Mouse (Mus musculus) heart, embryonic 14.5 days (tissue): Measurements from ENCODE around the gene Immp2l. TPM values are rescaled to one million over a fixed set of nuclear protein-coding genes. Genes with fewer than 3 reads are reported as not detected.

Experiments
- ATAC-seq: fragments of 200-750 bp; cut with Nextera tagmentation; 2 replicates; pipeline ENCODE4 v1.8.0; 2017; ENCODE audit warnings: low read depth, moderate TSS enrichment; ENCODE audit not compliant: insufficient number of reproducible peaks, insufficient read depth, low FRiP score
- H3K27ac ChIP-seq, 2 experiments: fragments of 200-500 bp in 1 of 2; fragments of 300-500 bp in 1 of 2; sonication (generic) in 1 of 2; replicated peaks in 1 of 2; 2 replicates each; pipeline ENCODE4 v1.5.1; 2012 to 2014; ENCODE audit warnings: low read depth in 2 of 2, low read length in 2 of 2, control low read depth in 1 of 2, mild to moderate bottlenecking in 1 of 2, mixed read lengths in 1 of 2; ENCODE audit not compliant: control insufficient read depth in 1 of 2, insufficient read depth in 1 of 2
- H3K27me3 ChIP-seq: fragments of 300-500 bp; sonication (generic); 2 replicates; pipeline ENCODE4 v1.6.1; 2014; ENCODE audit warnings: mild to moderate bottlenecking, low read length, control low read depth; ENCODE audit not compliant: control insufficient read depth, insufficient read depth
- H3K36me3 ChIP-seq: fragments of 300-500 bp; sonication (generic); 2 replicates; pipeline ENCODE4 v1.6.1; 2014; ENCODE audit warnings: mild to moderate bottlenecking, control low read depth, low read length, mixed read lengths; ENCODE audit not compliant: control insufficient read depth, insufficient read depth
- H3K4me1 ChIP-seq, 2 experiments: fragments of 200-500 bp in 1 of 2; fragments of 300-500 bp in 1 of 2; sonication (generic) in 1 of 2; 2 replicates each; pipeline ENCODE4 v1.6.1; 2012 to 2014; ENCODE audit warnings: low read length in 2 of 2, control low read depth in 1 of 2, mixed read lengths in 1 of 2; ENCODE audit not compliant: control insufficient read depth in 2 of 2, insufficient read depth in 2 of 2
- H3K4me2 ChIP-seq: fragments of 300-500 bp; sonication (generic); 2 replicates; pipeline ENCODE4 v1.6.1; 2014; ENCODE audit warnings: mild to moderate bottlenecking, low read length
- H3K4me3 ChIP-seq, 2 experiments: fragments of 200-500 bp in 1 of 2; fragments of 300-500 bp in 1 of 2; sonication (generic) in 1 of 2; 2 replicates each; pipeline ENCODE4 v1.5.1; 2012 to 2014; ENCODE audit warnings: low read length in 2 of 2, mild to moderate bottlenecking in 2 of 2, control low read depth in 1 of 2, low read depth in 1 of 2, moderate library complexity in 1 of 2; ENCODE audit not compliant: control insufficient read depth in 1 of 2, insufficient read depth in 1 of 2
- H3K9ac ChIP-seq: fragments of 300-500 bp; sonication (generic); 2 replicates; pipeline ENCODE4 v1.6.1; 2014; ENCODE audit warnings: mild to moderate bottlenecking, low read length
- H3K9me3 ChIP-seq: fragments of 300-500 bp; sonication (generic); 2 replicates; pipeline ENCODE4 v1.6.1; 2016; ENCODE audit warnings: low read length, control low read depth; ENCODE audit not compliant: control insufficient read depth
- WGBS: fragments of 180-500 bp; shearing (Covaris S2); extraction: QIAGEN DNeasy Blood & Tissue Kit; methylation state at CpG from one replicate; pipeline ENCODE4 v1.1.7; 2014; 5-methylcytosine and 5-hydroxymethylcytosine counted together
- polyA plus RNA-seq: library from polyadenylated mRNA; unstranded; fragments of >200 nt; fragmentation: Nextera tagmentation; extraction: Ambion mirVana; gene quantifications from 2 replicates; pipeline ENCODE4 v1.2.1, GENCODE M21; 2014

Immp2l gene
- polyA plus RNA-seq, 1 experiment from 2014 or later = 11.4 TPM

DNA sequence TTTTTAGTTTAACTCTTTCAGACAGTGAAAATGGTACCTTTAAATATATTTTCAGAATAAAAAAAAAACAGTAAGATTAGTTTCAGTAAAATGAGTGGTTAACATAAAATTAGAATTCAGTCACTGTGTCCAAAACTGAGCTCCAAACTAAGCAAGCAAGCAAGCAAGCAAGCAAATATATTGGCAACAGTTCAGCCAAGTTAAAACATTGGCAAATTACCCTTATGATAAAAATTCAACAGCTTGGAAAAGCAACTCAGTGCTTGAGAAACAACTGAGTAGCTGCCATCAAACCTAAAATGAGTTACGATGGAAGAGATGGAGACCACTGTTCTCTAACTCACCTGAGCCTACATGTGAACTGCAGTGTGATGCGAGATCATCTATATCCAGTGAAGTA, 926.8 kb downstream of the Immp2l start:
- Histone ChIP-seq H3K4me1 (no peaks in the 10 kb centered on the region), H3K9ac (no peak overlapping the region), H3K9me3 (no peaks in the 10 kb centered on the region), H3K4me2 (no peak overlapping the region), H3K27me3 (no peaks in the 10 kb centered on the region), H3K36me3 (no peaks in the 10 kb centered on the region), H3K27ac (no peak overlapping the region), H3K4me3 (no peak overlapping the region)
- WGBS = 84% methylated on average over 2 of the region's 2 CpGs
- no peak for ATAC-seq

DNA sequence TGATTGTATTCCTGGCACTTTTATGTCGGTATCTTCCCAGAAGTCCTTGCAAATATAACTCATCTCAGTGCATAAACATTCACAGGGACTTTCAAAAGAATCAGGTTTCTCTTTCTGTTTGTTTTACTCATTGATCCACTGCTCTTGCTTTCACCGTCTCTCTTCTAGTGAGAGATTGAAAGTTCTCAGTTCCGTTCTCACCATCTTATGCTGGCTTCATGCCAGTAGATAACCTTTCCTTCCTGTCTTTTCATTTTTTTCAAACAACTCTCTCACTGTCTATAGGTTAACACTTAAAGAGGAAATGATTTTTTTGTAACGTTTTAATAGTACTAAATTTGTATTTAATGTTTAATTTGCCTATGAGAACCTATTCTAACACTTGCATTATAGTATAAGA, 937.1 kb downstream of the Immp2l start:
- no peak overlapping the region for H3K4me3 ChIP-seq

GRCm38 (mm10) chr12:41991408-41991807, 967.5 kb downstream of the Immp2l start:
- Histone ChIP-seq H3K9me3 (no peaks in the 10 kb centered on the region), H3K9ac (no peak overlapping the region), H3K4me1 (no peaks in the 10 kb centered on the region), H3K27ac (no peak overlapping the region), H3K4me2 (no peak overlapping the region), H3K4me3 (no peak overlapping the region), H3K36me3 (no peaks in the 10 kb centered on the region), H3K27me3 (no peaks in the 10 kb centered on the region)
- WGBS = 86% methylated on average over 1 of the region's 1 CpGs
- no peak for ATAC-seq

More for the DNA sequence above, 937.1 kb downstream of the Immp2l start:
- no peaks in the 10 kb centered on the region for H3K4me1 ChIP-seq
- ATAC-seq = no peak
- H3K4me2 ChIP-seq = no peak overlapping the region
- H3K36me3 ChIP-seq = no peaks in the 10 kb centered on the region
- no peak overlapping the region for H3K9ac ChIP-seq
- H3K27ac ChIP-seq = no peak overlapping the region
- H3K9me3 ChIP-seq = no peaks in the 10 kb centered on the region
- 33% methylated on average over 4 of the region's 4 CpGs for WGBS
- no peaks in the 10 kb centered on the region for H3K27me3 ChIP-seq
